Mouse (Mus musculus): ENCODE measurements around the gene Nrsn2.

- no peak for TF ChIP-seq CTCF (IDR thresholded peaks at IDR 0.05; ENCODE audit: low read depth, low read length)
- TF ChIP-seq POLR2A (IDR thresholded peaks at IDR 0.05; ENCODE audit: borderline replicate concordance, low read depth, low read length): no peak
Measured at GRCm38 (mm10) chr2:152327980-152328379, 48.5 kb downstream of the Nrsn2 start.

Measured in bone marrow macrophage, adult 2 months (primary cell).